Mouse (Mus musculus): ENCODE measurements around the gene Olfr571.
A peak's percentile ranks its signal among the peaks of the same experiment; 100 is the strongest.

Gene Olfr571

DNA sequence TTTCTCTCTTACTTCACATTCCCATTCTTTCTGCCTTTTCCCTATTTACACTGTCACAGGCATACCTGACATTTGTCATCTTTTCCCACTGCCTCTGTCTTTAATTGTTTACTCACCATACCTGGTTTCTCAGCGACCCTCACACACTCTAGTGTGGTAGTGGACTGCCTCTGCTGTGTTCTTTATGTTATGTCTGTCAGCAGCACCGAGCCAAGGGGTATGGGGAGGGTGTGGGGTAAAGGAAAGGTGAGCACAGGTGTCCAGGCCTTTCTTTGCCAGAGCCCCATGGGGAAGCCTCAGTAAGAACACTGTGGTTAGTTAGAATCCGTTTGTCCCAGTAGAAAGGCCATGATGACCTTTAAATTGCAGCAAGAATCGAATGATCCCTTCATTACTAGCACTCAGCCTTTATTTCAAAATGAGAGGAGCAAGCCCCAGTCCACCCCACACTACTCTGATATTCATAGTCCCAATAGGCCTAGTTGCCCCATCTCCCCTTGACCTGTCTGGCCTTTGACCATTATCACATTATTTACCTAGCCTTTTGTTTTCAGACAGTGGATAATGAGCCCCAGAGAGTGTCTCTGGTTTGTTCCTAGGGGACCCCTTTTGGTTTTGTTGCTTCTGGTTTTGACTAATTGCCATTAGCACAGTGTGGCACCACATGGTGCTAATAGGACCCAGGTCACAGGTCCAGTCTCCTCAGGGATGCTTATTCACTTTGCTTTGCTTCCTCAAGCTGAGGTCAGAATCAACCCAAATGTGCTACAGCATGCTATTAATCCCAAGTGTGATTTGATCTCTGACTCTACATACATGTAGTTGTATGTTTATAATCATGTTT lies at the start of gene Olfr571:
Gene Olfr571 (minus strand): TSS at position 505 of the 844 bp plus-strand sequence.
- no peak for DNase-seq (ENCODE audit: low spot score in 2 of 2)

DNA sequence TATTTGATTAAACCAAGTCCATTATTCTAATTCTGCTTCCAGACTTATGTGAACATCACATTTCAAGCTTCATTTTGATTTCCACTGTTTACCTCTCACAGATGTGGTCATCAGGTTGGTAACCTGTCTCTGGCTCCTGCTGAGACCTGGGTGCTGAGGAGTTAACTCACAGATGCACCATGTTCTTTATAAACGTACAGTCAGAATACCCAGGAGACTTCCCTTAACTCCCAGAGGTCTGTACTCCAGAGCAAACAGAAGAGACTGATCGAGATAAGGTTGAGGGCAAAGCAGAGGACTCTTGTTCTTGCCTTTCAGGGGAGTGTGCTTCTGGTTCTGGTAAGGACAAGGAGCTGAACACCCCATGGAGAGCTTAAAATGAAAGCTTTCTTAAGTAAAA lies 45.0 kb upstream of the Olfr571 start, which contains the start of gene Olfr576:
Gene Olfr576 (plus strand): TSS at position 301 of the 400 bp plus-strand sequence.
- DNase-seq (ENCODE audit: low spot score in 2 of 2): no peak

DNA sequence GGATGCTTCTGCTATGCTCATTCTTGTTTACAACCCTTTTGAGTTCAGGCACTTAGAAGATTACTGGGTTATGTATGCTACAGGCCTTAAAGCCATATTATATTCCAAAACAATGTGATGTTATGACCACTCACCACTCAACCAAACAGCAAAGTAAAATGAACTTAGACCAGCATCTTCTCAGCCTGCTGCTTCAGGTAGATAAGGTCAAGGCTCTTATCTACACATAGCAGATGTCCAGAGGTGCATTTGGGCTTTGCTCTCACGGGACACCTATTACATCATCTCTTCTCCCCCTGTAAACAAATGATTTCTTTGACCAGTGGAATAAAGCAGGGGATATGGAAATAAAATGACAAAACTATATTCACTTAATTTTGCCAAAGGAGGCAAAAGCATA lies 41.3 kb upstream of the Olfr571 start, which contains the start of gene Olfr575:
Gene Olfr575 (minus strand): TSS at position 183 of the 400 bp plus-strand sequence.
- DNase-seq (ENCODE audit: low spot score in 2 of 2): no peak

DNA sequence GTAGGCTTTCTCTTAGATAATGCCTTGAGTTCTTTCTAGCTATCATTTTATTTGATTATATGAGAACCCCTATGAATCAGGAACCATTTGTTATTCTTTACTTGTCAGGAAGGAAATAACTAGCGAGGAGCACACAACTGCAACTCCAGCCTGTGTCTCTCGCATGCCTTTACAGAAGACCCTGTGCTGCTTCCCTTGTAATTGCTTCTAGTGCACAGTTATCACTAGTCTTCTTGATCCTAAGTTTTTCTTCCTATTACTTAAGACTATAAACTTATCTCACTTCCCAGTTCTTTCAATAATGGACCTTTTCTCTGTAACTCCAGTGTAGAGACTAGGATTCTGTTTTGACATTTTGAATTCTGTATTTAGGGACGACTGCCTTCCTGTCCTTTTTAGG lies 40.8 kb upstream of the Olfr571 start:
- no peak for DNase-seq (ENCODE audit: low spot score in 2 of 2)

DNA sequence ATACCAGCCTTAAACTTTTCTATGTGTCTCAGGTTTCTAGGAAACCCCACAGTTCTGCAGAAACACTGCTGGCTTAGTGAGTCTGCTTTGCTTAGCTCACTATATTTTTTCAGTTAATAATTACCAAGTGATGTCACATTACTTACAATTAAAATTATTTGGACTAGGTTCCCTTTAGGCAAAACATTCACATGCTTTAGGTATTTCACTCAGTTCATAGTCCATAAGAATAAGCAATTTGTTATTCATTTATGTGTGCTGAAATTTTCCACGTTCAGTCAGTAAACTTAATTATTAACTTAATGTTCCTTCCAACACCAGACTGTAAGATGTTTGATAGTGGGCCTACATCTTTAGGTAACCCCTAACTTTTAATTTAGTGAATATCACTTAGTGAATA lies 33.4 kb upstream of the Olfr571 start:
- DNase-seq (ENCODE audit: low spot score in 2 of 2): no peak

DNA sequence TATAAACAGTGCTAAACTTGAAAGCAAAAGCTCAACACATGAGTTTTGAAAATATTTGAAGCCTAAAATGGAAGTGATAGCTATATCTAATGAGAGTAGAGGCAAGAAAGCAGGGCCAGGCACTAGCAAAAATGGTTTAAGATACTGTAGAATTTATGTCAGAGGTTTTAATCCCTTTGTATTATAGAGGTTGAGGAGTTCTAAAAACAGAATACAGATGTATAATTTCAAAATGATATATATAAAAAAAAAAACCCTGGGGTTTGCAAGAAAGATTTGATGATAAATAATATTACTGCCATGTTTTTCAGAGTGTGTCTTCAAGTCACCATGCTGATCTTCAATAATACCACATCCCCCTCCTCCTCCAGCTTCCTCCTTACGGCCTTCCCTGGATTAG lies 30.8 kb upstream of the Olfr571 start, which contains the start of gene Olfr574:
Gene Olfr574 (plus strand): TSS at position 301 of the 400 bp plus-strand sequence.
- no peak for DNase-seq (ENCODE audit: low spot score in 2 of 2)

DNA sequence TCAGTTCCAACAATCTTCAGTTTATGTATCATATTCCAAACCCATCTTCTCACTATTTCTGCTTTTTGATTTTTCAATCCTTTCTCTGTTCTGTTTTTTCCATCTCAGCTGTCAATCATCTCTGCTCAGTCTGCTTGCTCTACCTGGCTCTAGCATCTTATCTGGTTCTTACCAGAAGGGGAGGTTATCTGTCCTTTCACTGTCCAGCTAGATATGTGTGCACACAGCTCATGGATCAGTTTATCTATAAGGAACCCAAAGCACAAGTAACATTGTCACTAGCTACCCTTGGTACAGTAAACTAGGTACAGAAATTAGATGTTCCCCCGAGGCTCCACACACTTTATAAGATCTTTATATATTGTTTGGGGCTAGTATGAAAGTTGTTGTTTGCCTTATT lies 26.1 kb upstream of the Olfr571 start:
- no peak for DNase-seq (ENCODE audit: low spot score in 2 of 2)

DNA sequence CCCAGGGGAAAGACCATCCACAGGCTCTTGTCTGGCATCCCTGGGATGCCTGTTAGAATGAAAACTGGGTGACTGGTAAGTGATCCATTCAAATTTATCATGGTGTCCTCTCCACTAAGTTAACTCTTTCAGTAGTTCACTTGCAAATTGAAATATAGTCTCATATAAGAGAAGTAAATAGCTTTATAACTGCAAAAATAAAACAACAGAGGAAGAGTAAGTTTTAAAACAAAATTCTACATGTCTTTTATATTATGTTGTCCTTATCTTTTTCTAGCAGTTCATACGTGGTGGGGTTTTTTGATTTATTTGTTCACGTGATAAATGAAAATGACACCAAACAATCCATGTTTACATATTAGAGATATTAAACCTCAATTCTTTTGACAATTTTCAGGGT lies 25.1 kb upstream of the Olfr571 start, which contains the start of gene Olfr573-ps1:
Gene Olfr573-ps1 (minus strand): TSS at position 101 of the 400 bp plus-strand sequence.
- DNase-seq (ENCODE audit: low spot score in 2 of 2): no peak

DNA sequence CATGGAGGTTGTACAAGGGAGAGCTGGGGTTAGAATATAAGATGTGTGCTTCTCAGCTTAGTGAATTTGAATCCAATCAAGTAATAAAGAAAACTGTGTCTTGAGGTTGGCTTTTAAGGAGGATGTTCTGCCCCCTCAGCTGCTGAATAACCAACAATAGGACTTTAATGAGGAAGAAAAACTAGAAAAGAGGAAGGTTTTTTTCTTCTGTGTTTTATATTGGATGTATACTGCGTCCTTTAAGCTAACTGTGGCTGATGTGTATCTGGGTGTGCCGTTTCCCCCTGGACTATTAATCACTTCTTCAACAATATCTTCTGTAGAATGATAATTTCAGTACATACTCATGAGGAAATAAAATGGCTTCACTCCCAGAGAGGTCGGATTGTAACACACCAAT lies 9.8 kb upstream of the Olfr571 start:
- no peak for DNase-seq (ENCODE audit: low spot score in 2 of 2)

DNA sequence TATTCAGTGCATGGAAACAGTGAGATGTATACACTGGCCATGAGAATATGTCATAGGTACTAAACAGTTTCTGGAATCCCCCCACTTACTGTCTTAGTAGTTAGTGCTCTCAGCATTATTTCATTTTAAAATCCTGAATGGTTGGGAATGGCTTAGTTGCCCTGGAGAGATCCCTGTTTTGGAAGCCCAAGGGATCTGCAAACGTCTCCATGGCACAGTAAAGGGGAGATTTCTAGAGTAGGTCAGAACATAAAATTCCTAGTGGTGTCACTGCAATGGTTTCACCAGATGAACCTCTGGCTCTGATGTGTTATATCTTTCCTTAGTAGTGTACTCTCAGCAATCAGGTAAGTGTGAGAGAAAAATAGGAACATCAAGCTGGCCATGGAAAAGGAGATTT lies 6.8 kb upstream of the Olfr571 start, which contains the start of gene Olfr572:
Gene Olfr572 (plus strand): TSS at position 301 of the 400 bp plus-strand sequence.
- no peak for DNase-seq (ENCODE audit: low spot score in 2 of 2)

DNA sequence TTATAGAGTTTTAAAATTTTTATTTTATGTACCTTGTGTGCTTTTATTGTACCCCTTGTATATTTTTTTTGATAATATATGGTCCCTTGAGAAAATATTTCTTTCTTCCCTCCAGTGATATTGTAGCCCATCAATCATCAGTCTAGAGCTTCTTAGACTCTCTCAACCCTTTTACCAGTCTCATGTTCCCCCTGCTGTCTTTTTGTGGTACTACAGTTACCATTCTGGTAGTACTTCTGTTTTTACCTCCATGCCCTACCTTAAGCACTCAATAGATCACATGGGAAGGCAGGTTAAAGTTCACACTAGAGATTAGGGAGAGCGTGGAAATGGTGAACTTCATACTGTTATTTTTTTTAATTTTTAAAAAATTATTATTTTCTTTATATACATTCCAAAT lies 2.3 kb upstream of the Olfr571 start:
- peak in 1 of 2 experiments; percentile 15 for DNase-seq (ENCODE audit: low spot score in 2 of 2)

DNA sequence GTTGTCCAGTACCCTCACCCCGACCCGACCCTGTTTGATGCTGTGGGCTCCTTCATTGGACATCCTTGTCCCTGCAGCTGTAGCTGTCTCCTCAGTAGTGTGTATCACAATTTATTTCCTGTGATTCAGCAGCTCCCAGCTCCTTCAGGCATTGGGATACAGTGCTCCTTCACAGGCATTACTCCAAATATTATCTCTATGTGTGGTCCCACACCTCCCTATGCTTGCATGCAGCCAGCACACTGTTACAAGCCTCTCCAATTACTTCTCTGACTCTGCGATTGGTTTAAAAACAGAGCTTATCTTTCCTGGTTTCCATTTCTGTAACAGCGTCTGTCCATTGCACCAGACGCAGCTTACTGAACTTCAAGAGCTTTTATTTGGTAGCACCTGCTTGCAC lies 931 bp downstream of the Olfr571 start:
- DNase-seq (ENCODE audit: low spot score in 2 of 2): no peak

DNA sequence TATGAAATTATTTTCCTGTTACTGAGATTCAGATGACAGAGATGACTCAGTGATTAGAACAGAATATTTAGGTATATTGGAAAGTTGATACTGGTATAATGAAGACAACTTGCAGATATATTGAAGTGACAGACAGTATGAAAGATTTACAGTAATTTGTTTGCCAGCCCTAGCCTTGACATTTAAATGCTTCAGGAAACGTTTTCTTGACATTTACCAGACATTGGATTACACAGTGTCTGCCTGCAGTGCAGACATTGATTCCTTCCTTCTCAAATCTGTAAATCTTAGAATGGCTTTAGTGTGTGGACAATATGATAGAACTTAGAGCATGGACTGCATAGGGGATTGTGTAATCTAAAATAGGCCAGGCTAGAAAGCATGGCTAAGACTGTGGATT lies 2.1 kb downstream of the Olfr571 start:
- DNase-seq (ENCODE audit: low spot score in 2 of 2): no peak

DNA sequence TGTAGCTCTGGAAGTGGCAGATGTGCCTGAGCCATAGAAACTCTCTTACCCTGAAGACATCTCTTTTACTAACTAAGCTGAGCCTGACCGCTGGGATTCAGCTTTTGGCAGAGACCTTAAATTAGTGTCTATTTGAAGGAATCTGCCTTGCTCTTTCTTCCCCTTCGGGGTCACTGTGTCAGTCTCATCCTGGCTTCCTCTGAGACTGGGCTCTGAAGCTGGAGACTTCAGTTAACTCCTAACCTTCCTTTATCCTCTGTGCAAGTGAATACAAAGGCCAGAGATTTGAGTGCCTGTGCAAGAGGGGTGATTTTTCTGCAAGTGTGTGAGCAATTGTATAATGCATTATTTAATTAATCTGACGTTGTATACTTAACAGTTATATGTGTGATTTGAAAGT lies 26.6 kb downstream of the Olfr571 start, which contains the start of gene Olfr569:
Gene Olfr569 (minus strand): TSS at position 101 of the 400 bp plus-strand sequence.
- no peak for DNase-seq (ENCODE audit: low spot score in 2 of 2)

DNA sequence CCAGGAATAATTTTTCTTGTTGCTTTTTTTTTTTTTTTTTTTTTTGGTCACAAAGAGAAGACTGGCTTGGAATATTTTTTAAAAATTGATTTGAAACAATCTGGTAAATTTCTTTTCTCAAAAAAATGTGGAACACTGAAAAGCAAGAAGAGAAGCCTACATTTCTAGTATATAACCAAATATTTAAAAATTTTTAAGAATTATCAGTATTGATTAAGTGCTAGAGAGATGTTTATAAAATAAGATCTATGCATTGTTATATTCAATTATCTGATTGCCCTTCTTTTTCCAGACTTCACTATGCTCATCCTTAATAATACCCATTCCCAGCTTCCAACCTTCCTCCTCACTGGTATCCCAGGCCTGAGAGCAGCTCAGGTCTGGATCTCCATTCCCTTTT lies 40.5 kb downstream of the Olfr571 start, which contains the start of gene Olfr568:
Gene Olfr568 (plus strand): TSS at position 301 of the 400 bp plus-strand sequence.
- DNase-seq (ENCODE audit: low spot score in 2 of 2): no peak

DNA sequence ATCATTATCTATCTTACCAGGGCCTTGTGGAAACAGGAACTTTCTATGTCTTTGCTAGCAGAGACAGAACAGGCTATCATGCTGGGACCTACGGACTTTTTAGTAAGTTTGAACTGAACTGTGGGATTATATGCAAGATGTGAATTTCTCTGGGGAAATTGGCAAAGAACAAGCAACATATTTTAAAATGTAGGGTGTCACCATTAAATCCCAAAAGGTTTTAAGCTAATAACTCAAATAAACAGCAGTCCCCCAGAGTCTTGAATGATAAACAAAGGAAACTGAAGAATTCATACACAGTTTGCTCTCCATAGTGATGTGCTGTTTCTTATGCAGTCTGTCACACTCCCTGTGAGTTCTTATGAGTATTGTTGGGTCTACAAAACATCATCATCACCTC lies 58.7 kb downstream of the Olfr571 start, which contains the start of gene Olfr566:
Gene Olfr566 (minus strand): TSS at position 101 of the 400 bp plus-strand sequence.
- no peak for DNase-seq (ENCODE audit: low spot score in 2 of 2)

DNA sequence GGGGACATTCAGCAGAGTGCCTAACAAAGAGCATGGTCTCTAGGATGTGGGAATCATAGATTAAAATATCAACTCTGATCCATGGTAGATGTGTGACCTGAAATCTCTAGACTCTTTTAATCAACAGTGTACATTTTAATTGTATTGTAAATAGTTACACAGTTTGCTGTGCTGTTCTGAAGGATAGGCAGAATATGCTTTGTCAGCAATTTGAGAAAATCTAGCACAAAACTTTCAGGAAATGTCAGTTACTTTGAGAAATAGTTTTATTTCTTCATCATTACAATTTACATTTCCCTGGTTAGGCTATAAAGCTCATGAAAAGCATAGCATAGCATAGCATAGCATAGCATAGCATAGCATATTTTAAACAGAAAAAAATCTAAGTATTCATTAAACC lies 61.5 kb downstream of the Olfr571 start:
- no peak for DNase-seq (ENCODE audit: low spot score in 2 of 2)

Measured in left cerebral cortex, adult 9 months (tissue).